Mouse (Mus musculus): ENCODE measurements at regions not wholly inside any gene's neighbourhood (a gene's known extent, or its start where the extent isn't known, plus 50 kb on each side); places are given as distances from the start of the nearest gene placed in this dataset.
A peak's percentile ranks its signal among the peaks of the same experiment; 100 is the strongest.
"Not testable (repeated sequence)": the region's sequence is repeated elsewhere in the genome, so short reads cannot be mapped to it uniquely, and the experiment has no call there.

DNA sequence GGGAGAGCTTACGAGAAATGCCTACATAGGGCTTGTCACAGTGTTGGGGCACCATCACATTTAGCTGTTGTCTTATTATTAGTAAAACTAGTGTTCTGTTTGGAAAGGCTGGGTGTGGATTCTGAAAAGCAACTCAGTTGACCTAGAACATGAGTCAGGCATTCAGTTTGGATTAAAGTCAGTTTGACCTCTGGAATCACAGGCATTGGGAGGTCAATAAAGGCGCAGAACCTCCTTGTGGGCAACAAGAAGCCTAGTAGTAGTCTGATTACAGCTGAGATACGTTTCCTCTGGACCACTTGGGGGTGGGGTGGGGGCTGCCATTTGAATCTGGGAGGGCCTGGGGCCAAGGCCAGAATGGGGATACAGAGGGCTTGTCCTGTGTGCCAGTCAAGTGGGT, 52.1 kb upstream of the Map3k1 start:
- no peak for DNase-seq (ENCODE audit: low spot score in 2 of 2)
- intact Hi-C loops (cut with DNase I): no loop called here

DNA sequence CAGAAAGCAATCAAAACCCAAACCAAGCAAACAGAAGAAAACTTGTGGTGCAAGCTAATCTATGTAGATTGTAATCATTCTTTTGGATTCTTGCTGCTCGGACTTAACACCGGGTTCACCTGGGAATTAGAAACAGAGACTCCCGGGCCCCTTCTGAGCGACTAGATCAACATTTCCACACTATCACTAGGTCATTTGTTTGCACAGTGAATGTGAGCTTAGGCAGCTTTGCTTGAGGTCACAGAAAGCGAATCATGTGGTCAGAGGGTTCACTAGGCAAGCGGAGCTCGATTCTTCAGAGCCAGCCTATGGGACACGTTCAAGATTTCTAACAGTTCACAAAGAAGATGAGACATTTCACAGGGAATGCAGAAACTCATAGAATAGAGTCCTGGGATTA, 53.5 kb upstream of the Map3k1 start:
- no peak for DNase-seq (ENCODE audit: low spot score in 2 of 2)
- intact Hi-C loops (cut with DNase I): no loop called here

GRCm38 (mm10) chr13:111865956-111866355, 57.2 kb upstream of the Map3k1 start:
- intact Hi-C loops (cut with DNase I): loop anchor here (5.0 kb wide), 1 partner anchor 71 kb away; no protein-coding TSS in a partner anchor
- DNase-seq (ENCODE audit: low spot score in 2 of 2): no peak

DNA sequence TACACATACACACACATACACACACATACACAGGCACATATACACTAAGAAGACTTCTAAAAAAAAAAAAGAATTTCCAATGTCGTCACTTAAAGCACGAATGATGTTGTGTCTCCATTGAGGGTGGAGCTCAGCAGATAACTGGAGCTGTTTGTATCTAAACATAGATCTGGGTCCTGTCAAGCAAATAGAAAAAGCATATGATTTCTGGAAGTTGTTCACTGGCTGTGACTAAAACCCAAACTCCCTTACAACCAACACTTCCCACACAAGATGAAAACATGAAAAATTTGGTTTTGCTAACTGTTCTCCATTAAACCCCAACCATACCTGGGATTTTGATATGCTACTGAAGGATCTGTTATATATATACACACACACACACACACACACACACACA, 58.5 kb upstream of the Map3k1 start:
- DNase-seq (ENCODE audit: low spot score in 2 of 2): no peak
- intact Hi-C loops (cut with DNase I): loop anchor here (5.0 kb wide), 1 partner anchor 70 kb away; no protein-coding TSS in a partner anchor

- intact Hi-C loops (cut with DNase I): loop anchor here (5.0 kb wide), 1 partner anchor 69 kb away; no protein-coding TSS in a partner anchor
- DNase-seq (ENCODE audit: low spot score in 2 of 2): peak; percentile 31 to 47
Observed at GRCm38 (mm10) chr13:111867763-111868725, 59.3 kb upstream of the Map3k1 start.

- DNase-seq (ENCODE audit: low spot score in 2 of 2): no peak
- intact Hi-C loops (cut with DNase I): loop anchor here (5.0 kb wide), 1 partner anchor 68 kb away; no protein-coding TSS in a partner anchor
Observed at GRCm38 (mm10) chr13:111868947-111869346, 60.2 kb upstream of the Map3k1 start.

GRCm38 (mm10) chr13:111869771-111870437, 61.1 kb upstream of the Map3k1 start:
- DNase-seq (ENCODE audit: low spot score in 2 of 2): peak; percentile 30 to 80
- intact Hi-C loops (cut with DNase I): loop anchor here (5.0 kb wide), 1 partner anchor 67 kb away; no protein-coding TSS in a partner anchor

DNA sequence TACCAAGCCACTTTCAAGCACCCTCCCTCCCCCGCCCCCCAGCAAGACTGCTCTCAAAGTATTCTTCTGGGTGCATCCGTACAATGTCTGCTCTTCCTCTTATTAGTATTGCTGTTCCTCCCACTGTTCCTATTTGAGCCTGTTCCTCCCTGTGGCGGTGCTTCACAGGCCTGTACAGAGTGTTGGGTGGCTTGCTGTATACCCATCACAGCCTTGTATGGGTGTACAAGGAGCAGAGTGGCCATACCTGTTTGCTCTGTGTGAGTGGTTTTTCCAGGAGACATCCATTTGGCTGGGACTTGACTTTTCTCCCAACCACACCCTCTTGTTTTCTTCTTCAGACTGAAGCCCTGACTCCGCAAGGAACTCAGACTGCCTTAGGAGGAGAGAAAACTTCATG, 61.7 kb upstream of the Map3k1 start:
- intact Hi-C loops (cut with DNase I): no loop called here
- no peak for DNase-seq (ENCODE audit: low spot score in 2 of 2)

GRCm38 (mm10) chr13:111871672-111872410, 63.0 kb upstream of the Map3k1 start:
- intact Hi-C loops (cut with DNase I): no loop called here
- DNase-seq (ENCODE audit: low spot score in 2 of 2): no peak

GRCm38 (mm10) chr13:111874330-111874729, 65.5 kb upstream of the Map3k1 start:
- intact Hi-C loops (cut with DNase I): no loop called here
- no peak for DNase-seq (ENCODE audit: low spot score in 2 of 2)

- DNase-seq (ENCODE audit: low spot score in 2 of 2): no peak
- intact Hi-C loops (cut with DNase I): no loop called here
Observed at GRCm38 (mm10) chr13:111876404-111876803, 67.6 kb upstream of the Map3k1 start.

GRCm38 (mm10) chr13:111876847-111877246, 68.1 kb upstream of the Map3k1 start:
- no peak for DNase-seq (ENCODE audit: low spot score in 2 of 2)

DNA sequence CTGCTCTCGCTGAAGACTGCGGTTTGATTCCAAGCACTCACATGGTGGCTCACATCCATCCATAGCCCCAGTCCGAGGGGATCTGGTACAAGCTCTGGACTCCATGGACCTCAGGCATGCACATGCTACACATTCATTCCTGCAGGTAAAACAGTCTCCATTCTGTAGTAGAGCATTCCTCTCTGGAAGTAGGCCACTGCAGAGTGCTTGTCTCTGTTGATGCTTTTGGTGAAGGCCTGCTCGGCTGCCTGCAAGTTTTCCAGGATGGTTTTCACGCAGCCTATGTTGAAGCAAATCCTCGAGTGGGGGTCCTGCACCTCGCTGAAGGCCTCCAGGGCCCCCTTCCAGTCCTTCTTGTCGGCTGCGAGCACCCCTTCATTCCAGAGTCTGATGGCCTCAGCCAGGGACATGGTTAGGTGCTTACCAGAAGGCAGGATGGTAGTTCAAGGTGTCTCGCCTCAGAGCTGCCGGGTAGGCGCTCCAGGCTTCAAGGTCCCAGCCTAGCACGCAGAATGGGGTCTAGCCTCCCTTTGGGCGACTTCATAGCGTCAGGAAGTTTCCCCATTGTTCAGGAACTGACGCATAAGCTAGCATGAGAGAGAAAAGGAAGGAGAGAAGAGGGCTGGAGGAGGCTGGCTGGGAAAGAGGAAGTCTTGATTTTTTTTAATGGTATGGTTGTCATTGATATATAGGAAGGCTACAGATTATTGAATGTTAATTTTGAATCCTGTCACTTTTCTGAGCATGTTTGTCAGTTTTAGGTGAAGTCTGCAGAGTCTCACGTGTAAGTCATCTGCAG, 75.2 kb upstream of the Map3k1 start:
- DNase-seq (ENCODE audit: low spot score in 2 of 2); intact Hi-C loops (cut with DNase I): not testable (repeated sequence)

More at GRCm38 (mm10) chr13:111876847-111877246, 68.1 kb upstream of the Map3k1 start:
- intact Hi-C loops (cut with DNase I): no loop called here

DNA sequence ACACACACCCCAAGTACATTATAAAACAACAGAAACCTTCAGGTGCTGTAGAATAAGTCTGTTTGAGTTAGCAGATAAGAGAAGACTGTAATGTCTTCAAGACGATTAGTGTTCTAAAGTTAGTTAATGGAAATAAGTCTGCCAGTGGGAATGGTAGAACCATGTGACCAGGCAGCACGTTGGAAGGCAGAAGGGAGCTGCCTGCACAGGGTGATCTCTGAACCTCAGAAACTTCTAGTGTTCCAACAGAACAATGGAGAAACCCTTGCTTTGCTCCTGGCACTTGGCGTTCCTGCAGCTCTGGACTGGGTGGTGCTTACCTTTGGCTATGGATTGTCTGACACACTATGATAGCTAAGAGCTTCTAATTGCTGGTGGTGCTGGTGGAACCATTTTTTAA, 82.0 kb upstream of the Map3k1 start:
- DNase-seq (ENCODE audit: low spot score in 2 of 2): no peak
- intact Hi-C loops (cut with DNase I): no loop called here

DNA sequence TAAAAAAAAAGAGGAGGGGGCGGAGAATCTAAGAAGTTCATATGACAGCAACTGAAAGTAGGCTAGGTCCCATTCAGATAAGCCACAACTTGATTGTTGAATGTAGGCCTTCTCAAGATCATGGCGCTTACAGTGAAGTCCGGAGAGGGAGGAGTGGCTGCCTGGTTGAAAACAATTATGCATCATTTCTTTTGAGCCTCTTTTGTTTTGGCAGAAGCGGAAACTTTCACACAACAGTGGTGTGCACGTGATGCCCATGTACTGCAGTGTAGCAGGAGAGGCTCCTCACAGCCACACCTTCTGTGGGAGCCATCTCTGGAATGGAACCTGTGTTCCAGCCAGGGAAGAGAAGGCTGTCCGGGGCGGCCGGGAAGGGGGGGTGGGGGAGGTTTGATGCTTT, 83.3 kb upstream of the Map3k1 start:
- intact Hi-C loops (cut with DNase I): no loop called here
- no peak for DNase-seq (ENCODE audit: low spot score in 2 of 2)

GRCm38 (mm10) chr13:111893221-111893713, 84.5 kb upstream of the Map3k1 start:
- no peak for DNase-seq (ENCODE audit: low spot score in 2 of 2)
- intact Hi-C loops (cut with DNase I): no loop called here

DNA sequence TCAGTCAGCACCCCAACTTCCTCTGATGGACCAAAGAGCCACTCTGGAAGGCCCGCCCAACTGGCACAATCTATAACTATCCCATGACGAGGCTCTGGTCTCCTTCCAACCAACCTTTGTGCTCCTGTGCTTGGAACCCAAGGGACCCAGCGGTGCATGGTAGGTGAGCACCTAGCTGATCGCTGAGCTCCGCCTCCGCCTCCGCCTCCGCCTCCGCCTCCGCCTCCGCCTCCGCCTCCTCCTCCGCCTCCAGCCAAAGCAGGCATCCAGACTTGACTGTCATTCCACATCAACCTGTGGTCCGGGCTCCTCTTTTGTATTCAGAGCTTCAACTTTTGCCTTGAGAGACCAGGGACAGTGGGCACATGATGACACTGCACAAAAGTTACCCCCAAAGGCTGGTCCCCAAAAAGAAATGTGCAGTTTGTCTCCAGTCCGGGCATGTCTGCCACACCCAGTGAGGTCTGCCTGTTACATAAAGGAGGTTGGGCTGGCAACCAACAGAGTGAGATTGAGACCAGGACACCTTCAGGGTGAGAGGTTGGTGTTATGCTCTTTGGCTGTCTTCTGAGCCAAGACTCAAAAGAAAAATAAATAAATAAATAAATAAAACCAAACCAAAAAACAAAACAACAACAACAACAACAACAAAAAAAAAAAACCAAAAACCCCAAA, 86.1 kb upstream of the Map3k1 start:
- intact Hi-C loops (cut with DNase I): no loop called here
- DNase-seq (ENCODE audit: low spot score in 2 of 2): no peak

DNA sequence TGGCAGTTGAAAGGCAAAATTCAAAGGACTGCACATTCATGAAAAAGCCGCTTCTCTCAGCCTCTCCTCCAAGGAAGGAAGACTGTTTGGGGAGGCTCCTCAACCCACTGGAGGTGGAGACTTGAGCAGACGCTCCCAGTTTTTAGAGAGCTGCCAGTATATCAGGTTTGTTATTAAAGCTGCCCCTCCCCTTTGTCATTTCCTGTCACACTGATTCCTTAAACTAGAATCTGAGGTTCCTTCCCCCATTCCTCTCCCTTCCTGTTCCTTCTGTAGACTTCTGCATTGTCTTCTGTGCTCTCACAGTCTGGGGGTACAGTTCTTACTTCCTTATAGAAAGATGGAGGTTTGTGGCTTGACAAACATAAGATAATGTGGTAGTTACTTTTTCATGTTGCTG, 87.5 kb upstream of the Map3k1 start:
- intact Hi-C loops (cut with DNase I): no loop called here
- no peak for DNase-seq (ENCODE audit: low spot score in 2 of 2)
